Mouse (Mus musculus): ENCODE data around the gene Btbd18.

The Btbd18 gene

GRCm38 (mm10) chr2:84658806-84659205, at the start of gene Btbd18:
TSS of gene Btbd18 (plus strand) at chr2:84659079.
- DNase-seq (ENCODE audit: low spot score), result no peak

- DNase-seq (ENCODE audit: low spot score), result no peak
These were observed 46.1 kb upstream of the Btbd18 start for GRCm38 (mm10) chr2:84612764-84613163.

GRCm38 (mm10) chr2:84617637-84618515, 41.0 kb upstream of the Btbd18 start:
- peak; percentile 22 for DNase-seq (ENCODE audit: low spot score)

- no peak for DNase-seq (ENCODE audit: low spot score)
These were observed 40.0 kb upstream of the Btbd18 start for GRCm38 (mm10) chr2:84618914-84619313.

- DNase-seq (ENCODE audit: low spot score), result no peak
These were observed 39.1 kb upstream of the Btbd18 start for GRCm38 (mm10) chr2:84619646-84620340.

GRCm38 (mm10) chr2:84622668-84623067, 36.2 kb upstream of the Btbd18 start:
- no peak for DNase-seq (ENCODE audit: low spot score)

- no peak for DNase-seq (ENCODE audit: low spot score)
These were observed 35.3 kb upstream of the Btbd18 start for GRCm38 (mm10) chr2:84623428-84624119.

- no peak for DNase-seq (ENCODE audit: low spot score)
These were observed 34.7 kb upstream of the Btbd18 start for GRCm38 (mm10) chr2:84624201-84624600.

GRCm38 (mm10) chr2:84626366-84626975, 32.4 kb upstream of the Btbd18 start:
- no peak for DNase-seq (ENCODE audit: low spot score)

- peak; percentile 54 for DNase-seq (ENCODE audit: low spot score)
These were observed 31.8 kb upstream of the Btbd18 start for GRCm38 (mm10) chr2:84627036-84627435.

GRCm38 (mm10) chr2:84632001-84632400, 26.9 kb upstream of the Btbd18 start:
- DNase-seq (ENCODE audit: low spot score), result no peak

GRCm38 (mm10) chr2:84632999-84633398, 25.9 kb upstream of the Btbd18 start:
- DNase-seq (ENCODE audit: low spot score), result peak; percentile 72

GRCm38 (mm10) chr2:84634006-84634405, 24.9 kb upstream of the Btbd18 start:
- DNase-seq (ENCODE audit: low spot score), result no peak

- peak; percentile 36 for DNase-seq (ENCODE audit: low spot score)
These were observed 23.9 kb upstream of the Btbd18 start for GRCm38 (mm10) chr2:84634934-84635482.

GRCm38 (mm10) chr2:84635611-84636010, 23.3 kb upstream of the Btbd18 start:
- peak; percentile 91 for DNase-seq (ENCODE audit: low spot score)

- DNase-seq (ENCODE audit: low spot score), result peak; percentile 84
These were observed 22.6 kb upstream of the Btbd18 start for GRCm38 (mm10) chr2:84636231-84636741.

- no peak for DNase-seq (ENCODE audit: low spot score)
These were observed 21.3 kb upstream of the Btbd18 start for GRCm38 (mm10) chr2:84637452-84638165.

- DNase-seq (ENCODE audit: low spot score), result no peak
These were observed 20.3 kb upstream of the Btbd18 start for GRCm38 (mm10) chr2:84638428-84639220.

- DNase-seq (ENCODE audit: low spot score), result no peak
These were observed 18.0 kb upstream of the Btbd18 start for GRCm38 (mm10) chr2:84640833-84641232.

- DNase-seq (ENCODE audit: low spot score), result no peak
These were observed 12.7 kb upstream of the Btbd18 start for GRCm38 (mm10) chr2:84646138-84646537.
